Mouse (Mus musculus) neural tube, embryonic 15.5 days (tissue): ENCODE measurements around the gene Cd151. TPM values are rescaled to one million over a fixed set of nuclear protein-coding genes. Genes with fewer than 3 reads are reported as not detected.

Source experiments
- ATAC-seq: fragments of 200-750 bp; cut with Nextera tagmentation; 2 replicates; pipeline ENCODE4 v1.8.0; 2017; ENCODE audit warnings: mild to moderate bottlenecking, moderate TSS enrichment, moderate library complexity; ENCODE audit not compliant: low FRiP score
- H3K27ac ChIP-seq: fragments of 300-500 bp; sonication (generic); replicated peaks from 2 replicates; pipeline ENCODE4 v1.5.1; 2015; ENCODE audit warnings: mild to moderate bottlenecking, inconsistent platforms
- H3K27me3 ChIP-seq: fragments of 300-500 bp; sonication (generic); replicated peaks from 2 replicates; pipeline ENCODE4 v1.6.1; 2015; ENCODE audit warnings: inconsistent platforms
- H3K36me3 ChIP-seq: fragments of 300-500 bp; sonication (generic); 2 replicates; pipeline ENCODE4 v1.6.1; 2015; ENCODE audit warnings: inconsistent platforms
- H3K4me1 ChIP-seq: fragments of 300-500 bp; sonication (generic); 2 replicates; pipeline ENCODE4 v1.6.1; 2015; ENCODE audit warnings: inconsistent platforms
- H3K4me2 ChIP-seq: fragments of 300-500 bp; sonication (generic); 2 replicates; pipeline ENCODE4 v1.6.1; 2015; ENCODE audit warnings: inconsistent platforms, mild to moderate bottlenecking, moderate library complexity
- H3K4me3 ChIP-seq: fragments of 300-500 bp; sonication (generic); replicated peaks from 2 replicates; pipeline ENCODE4 v1.5.1; 2015; ENCODE audit warnings: mild to moderate bottlenecking, inconsistent platforms
- H3K9ac ChIP-seq: fragments of 300-500 bp; sonication (generic); replicated peaks from 2 replicates; pipeline ENCODE4 v1.6.1; 2015; ENCODE audit warnings: mild to moderate bottlenecking, inconsistent platforms
- H3K9me3 ChIP-seq: fragments of 300-500 bp; sonication (generic); replicated peaks from 2 replicates; pipeline ENCODE4 v1.6.1; 2016; ENCODE audit warnings: inconsistent platforms
- WGBS: fragments of 180-500 bp; shearing (Covaris S2); methylation state at CpG from one replicate; pipeline ENCODE4 v1.1.7; 2015; ENCODE audit warnings: mixed read lengths; 5-methylcytosine and 5-hydroxymethylcytosine counted together
- polyA plus RNA-seq: library from polyadenylated mRNA; unstranded; fragments of >200 nt; fragmentation: Nextera tagmentation; extraction: Ambion mirVana; gene quantifications from 2 replicates; pipeline ENCODE4 v1.2.1, GENCODE M21; 2015

Cd151 gene
- polyA plus RNA-seq, 1 experiment from 2014 or later: 25.1 TPM

DNA sequence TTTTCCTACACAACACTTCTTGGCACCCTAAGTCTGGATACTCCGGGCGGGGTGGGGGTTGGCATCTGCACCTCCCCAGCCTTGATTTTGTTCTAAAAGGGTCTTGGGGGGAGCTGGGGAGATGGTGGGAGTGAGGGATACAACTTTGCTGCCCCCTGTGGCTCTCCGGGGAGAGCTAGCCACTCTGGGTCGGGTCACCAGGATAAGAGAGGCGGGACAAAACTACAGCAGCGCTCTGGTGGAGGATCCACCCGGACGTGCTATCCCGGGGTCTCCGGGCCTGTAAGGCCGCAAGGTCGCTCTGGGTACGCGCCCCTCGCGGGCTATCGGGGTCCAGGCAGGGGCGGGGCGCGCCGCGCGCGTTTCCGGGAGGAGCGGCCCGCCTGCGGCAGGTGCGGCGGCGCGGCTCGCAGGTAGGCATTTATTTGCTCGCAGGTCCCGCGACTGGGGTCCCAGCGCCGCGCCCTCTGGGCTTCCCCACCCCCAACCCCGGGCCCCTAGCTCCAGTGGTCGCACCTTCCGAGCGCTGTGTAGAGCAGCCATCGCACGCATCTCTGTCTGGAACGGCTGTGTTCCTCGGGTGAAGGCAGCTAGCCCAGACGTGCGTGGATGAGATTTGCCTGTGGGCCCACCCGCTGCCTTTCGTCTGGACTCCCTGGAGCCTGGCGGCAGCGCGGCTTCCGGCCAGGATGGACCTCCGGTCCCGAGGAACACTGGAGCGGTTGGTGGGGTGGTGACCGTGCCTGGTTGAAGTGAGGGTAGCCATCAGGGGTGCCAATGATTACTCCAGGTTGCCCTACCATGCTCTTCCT is 5.5 kb upstream of the Cd151 start:
- H3K27me3 ChIP-seq: peaks cover 76% of the 10 kb centered on the region
- peak overlapping the region; percentile 72 for H3K4me2 ChIP-seq
- peaks cover 29% of the 10 kb centered on the region for H3K4me1 ChIP-seq
- H3K9ac ChIP-seq: peak overlapping the region; percentile 41
- peaks cover 14% of the 10 kb centered on the region for H3K36me3 ChIP-seq
- H3K9me3 ChIP-seq: no peaks in the 10 kb centered on the region
- no peak overlapping the region for H3K27ac ChIP-seq
- H3K4me3 ChIP-seq: peak overlapping the region; percentile 35
- ATAC-seq: no peak
- WGBS: 2% methylated on average over 57 of the region's 59 CpGs

DNA sequence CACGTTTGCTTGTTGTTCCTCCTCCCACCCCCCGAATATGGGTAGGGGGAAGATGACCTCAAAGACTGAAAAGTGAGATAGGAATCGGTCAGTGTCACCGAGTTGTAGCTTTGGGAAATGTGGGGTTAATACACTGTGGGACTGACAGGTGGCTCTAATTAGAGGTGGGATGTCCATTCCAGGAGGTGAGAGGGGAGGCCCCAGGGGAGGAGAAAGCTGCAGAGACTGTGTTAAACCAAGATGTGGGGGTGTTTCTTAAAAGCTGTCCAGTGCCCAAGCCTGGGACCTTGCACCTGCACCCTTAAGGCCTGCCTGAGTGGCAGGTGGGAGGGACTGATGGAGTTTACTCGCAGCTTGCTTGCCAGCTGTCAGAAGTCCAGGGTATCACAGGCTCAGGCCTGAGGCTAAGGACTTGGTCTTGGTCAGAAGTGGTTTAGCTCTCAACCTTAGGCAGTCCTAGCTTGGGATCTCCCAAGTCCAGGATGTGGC is 4.8 kb upstream of the Cd151 start:
- peak overlapping the region; percentile 72 for H3K4me2 ChIP-seq
- peak overlapping the region; percentile 35; the same call in 1 of the 2 replicates for H3K4me3 ChIP-seq
- H3K4me1 ChIP-seq: peaks cover 32% of the 10 kb centered on the region
- peaks cover 78% of the 10 kb centered on the region for H3K27me3 ChIP-seq
- H3K9me3 ChIP-seq: no peaks in the 10 kb centered on the region
- peaks cover 14% of the 10 kb centered on the region for H3K36me3 ChIP-seq
- 17% methylated on average over 5 of the region's 5 CpGs for WGBS
- no peak for ATAC-seq
- no peak overlapping the region for H3K9ac ChIP-seq
- no peak overlapping the region for H3K27ac ChIP-seq

DNA sequence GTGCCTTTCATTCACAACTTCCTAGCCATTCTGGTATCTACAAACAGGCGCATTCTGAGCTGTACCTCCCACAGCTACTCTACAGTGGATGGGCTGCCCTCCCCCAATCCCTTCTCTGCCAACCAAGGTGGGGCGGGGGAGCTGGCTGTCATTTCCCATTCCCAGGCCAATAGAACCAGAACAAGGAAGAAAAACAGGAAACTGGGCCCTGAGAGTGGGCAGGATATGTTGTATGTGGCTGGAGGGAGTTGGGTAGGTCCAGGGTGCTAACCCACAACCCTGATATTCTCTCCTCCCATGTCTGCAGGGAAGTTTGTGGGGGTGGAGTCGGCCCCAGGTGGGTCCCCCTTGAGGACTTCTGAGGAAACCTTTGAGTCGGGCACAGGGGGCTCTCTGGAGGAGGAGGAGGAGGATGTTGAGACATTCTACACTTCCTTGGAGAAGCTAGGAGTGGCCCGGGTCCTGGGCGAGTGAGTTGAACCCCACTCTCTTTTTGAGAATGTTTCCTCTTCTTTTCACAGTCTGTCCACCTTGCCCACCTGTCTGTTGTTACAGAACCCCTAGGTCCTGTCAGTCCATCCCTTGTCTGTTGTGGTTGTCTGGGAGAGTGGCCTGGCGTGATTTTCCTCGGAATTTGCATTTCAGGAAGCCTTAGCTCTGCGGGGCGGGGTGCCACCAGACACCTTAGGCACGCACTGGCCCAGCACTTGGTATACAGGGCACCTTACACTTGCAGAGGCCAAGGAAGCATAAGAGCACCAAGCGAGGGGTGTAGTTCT is 3.2 kb upstream of the Cd151 start:
- 27% methylated on average over 12 of the region's 12 CpGs for WGBS
- ATAC-seq: no peak
- peaks cover 78% of the 10 kb centered on the region for H3K27me3 ChIP-seq
- no peak overlapping the region for H3K27ac ChIP-seq
- no peak overlapping the region for H3K9ac ChIP-seq
- peak overlapping the region; percentile 16 for H3K4me3 ChIP-seq
- peaks cover 10% of the 10 kb centered on the region for H3K36me3 ChIP-seq
- peaks cover 46% of the 10 kb centered on the region for H3K4me1 ChIP-seq
- no peaks in the 10 kb centered on the region for H3K9me3 ChIP-seq
- H3K4me2 ChIP-seq: peak overlapping the region; percentile 46

DNA sequence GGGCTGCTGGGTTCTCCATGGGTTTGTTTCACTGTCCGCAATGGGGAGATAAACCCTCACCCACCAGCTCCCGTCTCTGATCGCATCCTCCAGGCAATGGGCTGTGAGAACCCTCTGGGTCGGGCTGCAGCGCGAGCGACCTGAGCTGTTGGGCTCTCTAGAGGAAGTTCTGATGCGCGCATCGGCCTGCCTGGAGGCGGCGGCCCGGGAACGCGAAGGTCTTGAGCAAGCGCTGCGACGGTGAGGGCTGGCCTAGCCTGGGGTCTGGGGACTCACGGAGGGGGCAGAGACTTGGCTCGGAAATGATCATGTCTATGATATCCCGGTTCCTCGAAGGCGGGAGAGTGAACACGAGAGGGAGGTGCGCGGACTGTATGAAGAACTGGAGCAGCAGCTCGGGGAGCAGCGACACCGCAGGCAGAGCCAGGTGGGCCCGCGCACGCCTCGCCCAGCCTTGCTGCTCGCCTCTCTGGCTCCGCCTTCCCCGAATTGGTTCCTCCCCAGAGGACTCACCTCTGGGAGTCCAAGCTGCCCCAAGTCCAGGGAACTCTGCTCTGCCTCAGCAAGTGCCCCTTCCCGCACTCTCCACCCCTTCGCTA is 2.5 kb upstream of the Cd151 start:
- no peak overlapping the region for H3K27ac ChIP-seq
- H3K4me2 ChIP-seq: peak overlapping the region; percentile 46
- peaks cover 71% of the 10 kb centered on the region for H3K27me3 ChIP-seq
- H3K4me3 ChIP-seq: peak overlapping the region; percentile 16
- peaks cover 5% of the 10 kb centered on the region for H3K36me3 ChIP-seq
- WGBS: 5% methylated on average over 38 of the region's 38 CpGs
- ATAC-seq: no peak
- no peaks in the 10 kb centered on the region for H3K9me3 ChIP-seq
- peaks cover 51% of the 10 kb centered on the region for H3K4me1 ChIP-seq
- H3K9ac ChIP-seq: no peak overlapping the region

DNA sequence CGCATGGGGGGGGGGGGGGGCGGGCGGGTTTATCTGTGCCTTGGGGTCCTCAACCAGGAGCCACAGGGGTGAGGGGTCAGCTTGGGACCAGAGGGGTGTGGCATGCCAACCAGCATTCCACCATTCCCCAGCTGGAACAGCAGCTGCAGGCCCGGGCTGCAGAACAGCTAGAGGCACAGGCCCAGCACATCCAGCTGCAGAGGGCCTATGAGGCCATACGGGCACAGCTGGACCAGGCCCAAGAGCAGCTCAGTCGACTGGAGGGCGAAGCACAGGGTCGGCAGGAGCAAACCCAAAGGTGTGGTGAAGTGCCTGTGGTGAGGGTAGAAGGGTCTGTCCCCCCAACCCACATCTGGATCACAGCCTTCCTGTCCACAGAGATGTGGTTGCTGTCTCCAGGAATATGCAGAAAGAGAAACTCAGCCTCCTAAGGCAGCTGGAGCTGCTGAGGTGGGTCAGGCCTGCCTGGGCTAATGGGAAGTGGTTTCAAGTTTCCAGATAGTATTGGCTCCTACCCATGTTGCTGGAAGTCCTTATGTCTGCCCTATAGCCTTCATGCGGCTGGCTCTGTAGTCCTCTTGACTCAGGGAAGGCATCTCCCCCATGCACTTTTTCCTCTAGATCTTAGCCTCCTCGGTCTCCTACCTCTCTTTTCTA is 1.7 kb upstream of the Cd151 start:
- peaks cover 59% of the 10 kb centered on the region for H3K4me1 ChIP-seq
- no peak for ATAC-seq

DNA sequence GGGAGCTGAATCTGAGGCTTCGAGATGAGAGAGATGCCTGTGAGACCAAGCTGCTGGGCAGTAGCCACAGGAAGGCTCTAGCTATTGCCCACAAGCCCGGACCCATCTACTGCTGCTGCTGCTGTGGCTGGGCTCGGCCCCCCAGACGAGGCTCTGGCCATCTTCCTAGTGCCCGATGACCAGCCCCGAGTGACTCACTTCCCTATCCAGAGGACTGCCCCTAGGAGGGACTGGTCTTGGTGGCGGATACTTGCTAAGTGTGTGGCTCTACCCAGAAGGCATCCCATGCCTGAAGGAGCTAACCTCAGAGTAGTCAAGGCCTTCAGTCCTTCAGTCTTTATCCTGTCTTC is 1.2 kb upstream of the Cd151 start:
- no peak overlapping the region for H3K4me2 ChIP-seq
- ATAC-seq: no peak
- peaks cover 58% of the 10 kb centered on the region for H3K27me3 ChIP-seq
- H3K4me3 ChIP-seq: no peak overlapping the region
- H3K9ac ChIP-seq: no peak overlapping the region
- peaks cover 61% of the 10 kb centered on the region for H3K4me1 ChIP-seq
- H3K36me3 ChIP-seq: peaks cover 13% of the 10 kb centered on the region
- no peak overlapping the region for H3K27ac ChIP-seq
- H3K9me3 ChIP-seq: no peaks in the 10 kb centered on the region
- 80% methylated on average over 7 of the region's 7 CpGs for WGBS

More for the DNA sequence above, 1.7 kb upstream of the Cd151 start:
- Histone ChIP-seq H3K4me2 (peak overlapping the region; percentile 46; the same call in 1 of the 2 replicates), H3K36me3 (peaks cover 9% of the 10 kb centered on the region; the same call in 1 of the 2 replicates), H3K9me3 (no peaks in the 10 kb centered on the region), H3K4me3 (peak overlapping the region; percentile 16; the same call in 1 of the 2 replicates), H3K9ac (no peak overlapping the region), H3K27me3 (peaks cover 63% of the 10 kb centered on the region), H3K27ac (no peak overlapping the region)
- WGBS: 52% methylated on average over 7 of the region's 10 CpGs

DNA sequence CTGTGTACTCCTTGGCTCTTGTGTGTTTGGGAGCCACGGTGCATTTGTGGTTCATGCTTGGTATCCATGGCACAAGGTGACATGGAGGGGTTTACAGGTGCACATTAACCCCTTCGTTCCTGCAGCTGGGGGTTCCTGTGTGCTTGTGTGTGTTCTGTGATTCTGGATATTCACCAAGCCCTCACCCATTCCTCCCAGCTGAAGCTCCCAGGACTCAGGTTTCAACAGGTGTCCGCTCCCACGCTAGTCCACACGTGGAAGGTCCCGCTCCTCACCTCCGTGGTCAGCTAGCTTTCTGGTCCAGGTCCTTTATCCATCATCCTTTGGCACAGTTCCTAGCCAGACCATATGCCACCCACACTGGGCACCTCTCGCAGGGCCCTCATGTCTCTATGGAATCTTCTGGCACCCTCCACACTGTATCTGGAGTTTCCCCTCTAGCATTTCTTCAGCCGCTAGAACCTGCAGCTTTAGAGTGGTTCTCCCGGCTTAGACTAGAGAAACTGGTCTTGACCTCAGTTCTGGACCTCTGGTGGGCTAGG is 514 bp upstream of the Cd151 start:
- Histone ChIP-seq H3K4me3 (peak overlapping the region; percentile 56), H3K4me1 (peaks cover 58% of the 10 kb centered on the region), H3K27me3 (peaks cover 51% of the 10 kb centered on the region), H3K4me2 (peak overlapping the region; percentile 66), H3K27ac (peak overlapping the region; percentile 78), H3K9me3 (no peaks in the 10 kb centered on the region), H3K36me3 (peaks cover 19% of the 10 kb centered on the region), H3K9ac (peak overlapping the region; percentile 63; the same call in 1 of the 2 replicates)
- WGBS: 61% methylated on average over 10 of the region's 10 CpGs
- no peak for ATAC-seq

DNA sequence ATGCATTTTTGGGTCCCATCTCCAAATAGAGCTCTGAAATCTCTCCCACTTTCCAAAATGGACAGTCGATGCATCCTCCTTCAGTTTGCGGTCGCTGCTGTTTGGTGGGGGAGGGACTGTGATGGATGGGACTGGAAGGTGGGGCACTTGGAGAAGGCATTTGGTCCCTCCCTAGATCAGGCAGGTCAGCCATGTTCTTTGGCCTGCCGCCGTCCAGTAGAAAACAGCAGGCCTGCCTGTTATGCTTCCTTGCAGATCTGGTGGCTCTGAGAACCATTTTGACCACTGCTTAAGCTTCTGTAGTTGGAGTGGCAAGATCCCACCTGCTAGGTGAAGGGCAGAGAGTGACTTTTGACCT is 951 bp downstream of the Cd151 start:
- peak; percentile 23 for ATAC-seq
- 16% methylated on average over 5 of the region's 5 CpGs for WGBS
- H3K4me2 ChIP-seq: peak overlapping the region; percentile 66
- H3K27ac ChIP-seq: peak overlapping the region; percentile 78
- peaks cover 37% of the 10 kb centered on the region for H3K27me3 ChIP-seq
- no peaks in the 10 kb centered on the region for H3K9me3 ChIP-seq
- H3K36me3 ChIP-seq: peaks cover 29% of the 10 kb centered on the region
- peaks cover 55% of the 10 kb centered on the region for H3K4me1 ChIP-seq
- H3K4me3 ChIP-seq: peak overlapping the region; percentile 56
- peak overlapping the region; percentile 63 for H3K9ac ChIP-seq

DNA sequence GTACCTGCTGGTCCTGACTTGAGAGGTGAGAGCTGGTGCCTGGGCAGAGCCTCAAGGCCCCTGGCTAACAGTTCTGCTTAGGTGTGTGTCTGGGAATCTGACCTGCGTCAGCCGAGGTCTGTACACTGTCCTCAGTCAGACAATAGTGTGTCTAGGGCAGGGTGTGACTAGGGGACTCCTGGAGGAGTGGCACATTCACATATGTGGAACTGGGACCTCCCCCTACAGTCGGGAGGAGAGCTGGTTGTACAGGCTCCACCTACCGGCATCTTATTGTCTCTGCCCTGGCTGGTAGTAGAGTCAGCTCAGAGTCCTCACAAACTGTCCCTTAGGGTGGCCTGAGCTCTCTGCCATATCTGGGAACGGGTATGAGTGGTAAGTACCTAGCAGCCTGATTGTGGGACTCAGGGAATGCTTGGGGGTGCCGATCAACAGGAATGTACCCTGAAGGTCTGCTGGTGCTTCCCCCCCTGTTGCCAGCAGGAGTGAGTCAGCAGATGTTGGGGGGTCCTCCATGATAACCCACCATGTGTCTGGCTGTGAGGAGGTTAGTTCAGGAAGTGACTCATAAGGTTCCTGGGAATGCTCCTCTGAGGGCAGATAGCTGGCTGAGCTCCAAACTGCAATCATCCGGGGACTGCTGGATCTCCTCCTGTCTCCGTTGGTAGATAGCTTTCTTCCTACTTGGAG is 1.5 kb downstream of the Cd151 start:
- peak; percentile 79 for ATAC-seq
- Histone ChIP-seq H3K27ac (peak overlapping the region; percentile 78), H3K27me3 (peaks cover 31% of the 10 kb centered on the region), H3K36me3 (peaks cover 29% of the 10 kb centered on the region), H3K4me3 (peak overlapping the region; percentile 56), H3K9ac (peak overlapping the region; percentile 63), H3K4me2 (peak overlapping the region; percentile 66), H3K4me1 (peaks cover 60% of the 10 kb centered on the region), H3K9me3 (no peaks in the 10 kb centered on the region)
- 8% methylated on average over 8 of the region's 8 CpGs for WGBS

DNA sequence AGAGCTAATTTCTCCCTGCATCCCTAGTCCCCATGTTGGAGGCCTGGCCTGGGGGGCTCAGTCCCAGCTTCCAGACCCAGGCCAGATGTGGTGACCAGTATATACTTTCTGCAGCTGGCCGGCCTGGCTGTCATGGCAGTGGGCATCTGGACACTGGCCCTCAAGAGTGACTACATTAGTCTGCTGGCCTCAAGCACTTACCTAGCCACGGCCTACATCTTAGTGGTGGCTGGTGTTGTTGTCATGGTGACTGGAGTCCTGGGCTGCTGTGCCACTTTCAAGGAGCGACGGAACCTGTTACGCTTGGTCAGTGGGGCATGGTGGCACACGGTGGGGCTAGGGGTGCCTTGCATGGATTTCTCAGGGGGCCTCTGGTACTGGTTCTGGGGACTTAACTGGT is 2.2 kb downstream of the Cd151 start:
- Histone ChIP-seq H3K4me3 (peak overlapping the region; percentile 56), H3K27me3 (peaks cover 25% of the 10 kb centered on the region), H3K27ac (peak overlapping the region; percentile 78), H3K9me3 (no peaks in the 10 kb centered on the region), H3K36me3 (peaks cover 29% of the 10 kb centered on the region), H3K9ac (peak overlapping the region; percentile 63), H3K4me2 (peak overlapping the region; percentile 66), H3K4me1 (peaks cover 66% of the 10 kb centered on the region)
- no peak for ATAC-seq
- 76% methylated on average over 6 of the region's 6 CpGs for WGBS
